Comparison of ENCODE assay signal across 1 mouse cellular context in the genomic region with DNA sequence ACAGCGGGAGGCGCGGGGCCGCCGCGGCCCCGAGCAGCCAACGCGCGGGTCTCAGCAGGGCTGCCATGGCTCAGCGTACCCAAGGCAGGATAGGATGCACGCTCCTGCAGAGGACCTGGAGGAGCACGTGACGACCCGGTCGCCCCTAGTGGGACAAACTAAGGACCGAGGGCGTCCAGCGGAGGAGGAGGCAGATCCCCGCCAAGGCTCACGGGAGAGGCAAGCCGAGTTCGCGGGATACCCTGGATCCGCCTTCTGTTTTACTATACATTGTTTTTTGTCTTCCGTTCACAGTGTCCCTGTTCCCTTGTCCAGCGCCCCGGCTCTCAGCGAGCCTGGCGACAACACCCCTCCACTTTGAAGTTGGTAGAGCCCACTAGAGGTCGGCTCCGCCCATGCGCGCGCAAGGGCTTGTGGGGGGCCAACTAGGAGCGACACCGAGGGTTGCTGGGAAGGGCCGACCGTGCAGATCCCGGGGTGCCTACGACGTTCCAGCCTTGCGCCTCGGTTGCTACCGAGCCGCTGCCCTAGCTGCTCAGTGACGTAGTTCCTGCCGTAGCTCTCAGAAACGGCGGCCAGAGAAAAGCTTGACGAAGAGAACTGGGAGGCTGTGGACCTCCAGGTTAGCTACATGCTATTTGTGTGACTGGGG.
TF ChIP-seq lines count a peak whose summit lies in the region.

Gene Lrpprc (minus strand): TSS at position 343 of the 652 bp plus-strand sequence.

TF ChIP-seq in CH12.LX, 34 proteins besides CTCF, POLR2A, EP300 and RAD21 (continued from another document):
- TF ChIP-seq MEF2A (IDR thresholded peaks at IDR 0.05; ENCODE audit: borderline replicate concordance, low read depth, low read length) (0 out of 2 replicates have a peak, but pooled peaks have one; percentile 19), E2F4 (IDR thresholded peaks at IDR 0.05; ENCODE audit: insufficient replicate concordance, low read depth, low read length) (no peak), NELFE (IDR thresholded peaks at IDR 0.05; ENCODE audit: low read depth, low read length) (peak; percentile 63), BHLHE40 (IDR thresholded peaks at IDR 0.05; ENCODE audit: low read depth, low read length) (peak; percentile 86), JUN (IDR thresholded peaks at IDR 0.05; ENCODE audit: insufficient read depth, low read depth, low read length) (no peak), ELF1 (IDR thresholded peaks at IDR 0.05; ENCODE audit: low read depth, low read length) (peak; percentile 45; the same call in 1 of the 2 replicates), MAZ (IDR thresholded peaks at IDR 0.05; ENCODE audit: low read depth, low read length) (no peak), HCFC1 (IDR thresholded peaks at IDR 0.05; ENCODE audit: low read depth, low read length) (peak; percentile 92), JUND (conservative IDR thresholded peaks at IDR 0.05; ENCODE audit: low read depth, low read length) (no peak), MYC (IDR thresholded peaks at IDR 0.05; ENCODE audit: low read depth, low read length) (0 out of 2 replicates have a peak, but pooled peaks have one; percentile 69), MAFK (IDR thresholded peaks at IDR 0.05; ENCODE audit: insufficient replicate concordance, low read length) (no peak), ZNF384 (IDR thresholded peaks at IDR 0.05; ENCODE audit: low read depth, low read length) (no peak), ETS1 (conservative IDR thresholded peaks at IDR 0.05; ENCODE audit: low read depth, low read length) (peak; percentile 39; the same call in 1 of the 2 replicates), SMC3 (IDR thresholded peaks at IDR 0.05; ENCODE audit: low read depth, low read length) (no peak), TCF12 (IDR thresholded peaks at IDR 0.05; ENCODE audit: low read depth, low read length) (peak; percentile 100), IRF4 (IDR thresholded peaks at IDR 0.05; ENCODE audit: low read depth, low read length) (peak; percentile 49), MAX (IDR thresholded peaks at IDR 0.05; ENCODE audit: low read length) (peak; percentile 88), ZKSCAN1 (IDR thresholded peaks at IDR 0.05; ENCODE audit: borderline replicate concordance, low read depth, low read length) (no peak), CHD1 (IDR thresholded peaks at IDR 0.05; ENCODE audit: low read depth, low read length) (peak; percentile 99), NRF1 (IDR thresholded peaks at IDR 0.05; ENCODE audit: low read depth, low read length) (peak; percentile 78)
